Mouse (Mus musculus): ENCODE measurements around the gene Tas2r118. TPM values are rescaled to one million over a fixed set of nuclear protein-coding genes. Genes with fewer than 3 reads are reported as not detected.

Gene Tas2r118
- polyA plus RNA-seq, 1 experiment from 2014 or later = not detected

Other genes starting within 250 kb of the Tas2r118 start
- 3.4 and 3.6 TPM in 2 replicates for gene Cadps2, start 130.6 kb downstream of the Tas2r118 start, polyA plus RNA-seq (2016; fragmentation: Nextera tagmentation; extraction: Ambion mirVana)
- gene Slc13a1, start 198.0 kb upstream of the Tas2r118 start, polyA plus RNA-seq (2016; fragmentation: Nextera tagmentation; extraction: Ambion mirVana) = 0.13 TPM in 1 of 2 replicates, not detected in the other